10 mouse cellular contexts compared by ENCODE assay signal in the genomic region with DNA sequence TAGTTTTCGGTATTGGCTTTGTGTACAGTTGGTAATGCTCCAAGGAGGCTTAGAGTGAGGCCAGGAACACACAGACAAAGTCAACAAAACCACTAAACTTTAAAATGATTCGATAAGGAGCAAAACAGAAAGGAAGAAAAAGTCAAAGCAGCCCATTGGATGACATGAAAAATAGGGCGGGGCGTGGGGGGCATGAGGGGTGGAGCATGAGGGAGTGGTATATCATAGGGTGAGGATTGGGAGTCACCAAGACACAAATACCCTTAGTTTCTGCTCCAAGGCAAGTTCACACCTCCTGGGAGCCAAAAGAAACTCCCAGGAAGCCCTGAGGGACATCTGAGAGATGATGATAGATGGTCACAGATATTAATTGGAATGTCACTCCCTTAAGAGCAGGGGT.
A peak's percentile ranks its signal among the peaks of the same experiment; 100 is the strongest.
DNase-seq lines count a peak whose midpoint lies in the region; ATAC-seq and TF ChIP-seq lines count a peak whose summit lies in the region.
"Had no signal": no experiment of that assay in that cellular context is flagged by ENCODE, and none has a peak within 500 bp of the region (broad histone marks: within the 10 kb centered on the region; RNA-seq: fewer than 3 reads in every experiment).

No protein-coding gene starts in this region.

- H3K27me3 ChIP-seq in lung, embryonic 14.5 days (ENCODE audit: insufficient read depth, low read length), result no peaks in the 10 kb centered on the region
- no peaks in the 10 kb centered on the region for H3K27me3 ChIP-seq in erythroblast, embryonic 14.5 days (ENCODE audit: control insufficient read depth)
- H3K27me3 ChIP-seq: neural tube, embryonic 15.5 days had no signal

- no peak for TF ChIP-seq CTCF in lung, embryonic 14.5 days (IDR thresholded peaks at IDR 0.05; ENCODE audit: low read depth)
- TF ChIP-seq CTCF in lung, adult 2 months (IDR thresholded peaks at IDR 0.05; ENCODE audit: insufficient read depth, low read length), result no peak

- no peak overlapping the region for H3K27ac ChIP-seq in lung, embryonic 14.5 days (ENCODE audit: low read depth)
- H3K27ac ChIP-seq: heart, embryonic 10.5 days; neural tube, embryonic 15.5 days had no signal

- peak overlapping the region; percentile 50; the same call in 1 of the 2 replicates for H3K4me2 ChIP-seq in lung, embryonic 14.5 days

- H3K36me3 ChIP-seq in lung, embryonic 14.5 days (ENCODE audit: insufficient read depth), result no peaks in the 10 kb centered on the region
- H3K36me3 ChIP-seq in erythroblast, embryonic 14.5 days (ENCODE audit: control insufficient read depth), result no peaks in the 10 kb centered on the region
- H3K36me3 ChIP-seq: heart, embryonic 10.5 days; neural tube, embryonic 15.5 days had no signal

- peak; percentile 9 for DNase-seq in gastrocnemius, adult 18-20 months (ENCODE audit: low spot score)
- no peak for DNase-seq in gastrocnemius, postnatal 36 days
- peak; percentile 26 for DNase-seq in lung, embryonic 14.5 days
- no peak for DNase-seq in lung, adult 2 months
- DNase-seq in spleen, postnatal 36 days (ENCODE audit: low spot score in 2 of 2), result no peak

- no peak overlapping the region for H3K4me3 ChIP-seq in lung, embryonic 14.5 days (ENCODE audit: low read depth, low read length)
- no peak overlapping the region for H3K4me3 ChIP-seq in lung, adult 2 months (replicated peaks; ENCODE audit: extremely low read depth, low read depth, low read length)
- peak overlapping the region; percentile 18 for H3K4me3 ChIP-seq in erythroblast, embryonic 14.5 days (replicated peaks)
- H3K4me3 ChIP-seq: heart, embryonic 10.5 days; neural tube, embryonic 15.5 days had no signal

- no peak for TF ChIP-seq POLR2A in lung, adult 2 months (IDR thresholded peaks at IDR 0.05; ENCODE audit: borderline replicate concordance, extremely low read depth, low read depth, low read length)

- H3K9me3 ChIP-seq in lung, embryonic 14.5 days (ENCODE audit: low read depth, low read length), result no peaks in the 10 kb centered on the region
- H3K9me3 ChIP-seq in erythroblast, embryonic 14.5 days (ENCODE audit: control insufficient read depth, low read length), result peaks cover under 1% of the 10 kb centered on the region; the same call in 1 of the 2 replicates
- H3K9me3 ChIP-seq: neural tube, embryonic 15.5 days had no signal

- intact Hi-C loops in gastrocnemius, postnatal 36 days (cut with DNase I), result loop anchor here (2.0 to 5.0 kb wide), 4 partner anchors 76 to 1326 kb away; a partner anchor contains a TSS

- H3K9ac ChIP-seq in lung, embryonic 14.5 days, result no peak overlapping the region

- 0 out of 2 replicates have a peak, but pooled peaks have one; percentile 20 for ATAC-seq in lung, embryonic 14.5 days (ENCODE audit: insufficient read depth)
- peak; percentile 40 for ATAC-seq in megakaryocyte progenitor cell, adult 5-6 weeks (replicated peaks; ENCODE audit: poor library complexity)
- no peak for ATAC-seq in frontal cortex, adult (ENCODE audit: low TSS enrichment)

- H3K4me1 ChIP-seq in lung, embryonic 14.5 days (ENCODE audit: insufficient read depth), result 0 out of 2 replicates have a peak, but pooled peaks cover 3% of the 10 kb centered on the region
- H3K4me1 ChIP-seq in lung, adult 2 months (ENCODE audit: control insufficient read depth, insufficient read depth, low read length), result peaks cover 8% of the 10 kb centered on the region
- H3K4me1 ChIP-seq in erythroblast, embryonic 14.5 days (ENCODE audit: control insufficient read depth), result peaks cover 33% of the 10 kb centered on the region

- 42% methylated on average over 4 of the region's 4 CpGs for WGBS in lung, embryonic 14.5 days
- 22% methylated on average over 4 of the region's 4 CpGs for WGBS in lung, adult 2 months

Comparison
In these comparisons a context has a peak if more than half of its experiments do, and no peak if none do; other contexts are left out.
1. DNase-seq: peak in gastrocnemius, adult 18-20 months (single experiment) and lung, embryonic 14.5 days (single experiment); none in gastrocnemius, postnatal 36 days (0 of 2), lung, adult 2 months (single experiment) and spleen, postnatal 36 days (0 of 2).